Mouse (Mus musculus): ENCODE measurements at regions not wholly inside any gene's neighbourhood (a gene's known extent, or its start where the extent isn't known, plus 50 kb on each side); places are given as distances from the start of the nearest gene placed in this dataset.

DNA sequence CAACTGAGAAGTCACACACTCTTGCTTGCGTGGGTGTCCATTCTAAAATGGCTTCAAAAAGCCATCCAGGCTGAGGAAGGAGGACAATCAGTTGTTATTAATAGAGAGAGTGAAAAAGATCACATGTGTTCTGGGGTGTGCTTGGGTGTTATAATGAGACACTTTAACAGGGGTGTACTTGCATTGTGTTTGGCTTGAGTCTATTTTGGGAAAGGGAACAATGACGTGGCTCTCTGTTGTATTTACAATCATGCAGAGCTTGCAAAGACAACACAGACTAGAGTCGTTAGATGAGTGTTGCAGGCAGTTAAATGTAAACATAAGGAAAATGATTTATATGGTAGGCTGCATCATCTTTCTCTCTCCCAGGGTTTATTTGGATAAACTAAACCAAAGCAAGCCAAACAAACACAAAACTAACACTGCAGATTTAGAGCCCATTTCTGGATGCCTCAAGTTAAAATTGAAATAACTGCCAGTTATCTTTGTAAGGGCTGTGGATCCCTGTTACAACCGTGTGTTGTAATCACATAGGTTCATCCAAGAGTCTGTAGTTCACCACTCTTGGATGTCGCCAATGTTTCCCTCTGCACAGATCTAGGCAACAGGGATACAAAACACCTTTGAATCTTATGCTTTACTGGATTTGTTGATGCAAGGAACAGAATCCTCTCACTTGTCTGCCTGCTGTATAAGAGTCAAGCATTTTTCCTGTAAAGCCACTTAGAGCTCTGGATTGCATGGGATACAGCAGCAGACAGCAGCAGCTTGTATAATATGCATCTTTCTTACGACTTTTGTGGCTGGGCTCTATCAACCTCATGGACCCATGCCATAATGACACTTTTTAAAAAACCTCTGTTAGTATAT, 139.9 kb upstream of the Rgmb start:
- TF ChIP-seq POLR2A (IDR thresholded peaks at IDR 0.05; ENCODE audit: insufficient read depth, low read depth, low read length) (no peak), CTCF (IDR thresholded peaks at IDR 0.05; ENCODE audit: insufficient read depth, low read depth, low read length) (no peak)
